Mouse (Mus musculus): ENCODE results near the gene Gapdhs.

GRCm38 (mm10) chr7:30688325-30688724, 55.2 kb downstream of the Gapdhs start:
- TF ChIP-seq POLR2A (IDR thresholded peaks at IDR 0.05; ENCODE audit: borderline replicate concordance, extremely low read depth, insufficient read depth, insufficient read length, poor library complexity, severe bottlenecking) (no peak), CTCF (IDR thresholded peaks at IDR 0.05; ENCODE audit: borderline replicate concordance, extremely low read depth, insufficient read depth, insufficient read length) (no peak)

All from brain, embryonic 14.5 days (tissue).